Mouse (Mus musculus): Measurements from ENCODE around the gene Kalrn.
A peak's percentile ranks its signal among the peaks of the same experiment; 100 is the strongest.

Kalrn gene

DNA sequence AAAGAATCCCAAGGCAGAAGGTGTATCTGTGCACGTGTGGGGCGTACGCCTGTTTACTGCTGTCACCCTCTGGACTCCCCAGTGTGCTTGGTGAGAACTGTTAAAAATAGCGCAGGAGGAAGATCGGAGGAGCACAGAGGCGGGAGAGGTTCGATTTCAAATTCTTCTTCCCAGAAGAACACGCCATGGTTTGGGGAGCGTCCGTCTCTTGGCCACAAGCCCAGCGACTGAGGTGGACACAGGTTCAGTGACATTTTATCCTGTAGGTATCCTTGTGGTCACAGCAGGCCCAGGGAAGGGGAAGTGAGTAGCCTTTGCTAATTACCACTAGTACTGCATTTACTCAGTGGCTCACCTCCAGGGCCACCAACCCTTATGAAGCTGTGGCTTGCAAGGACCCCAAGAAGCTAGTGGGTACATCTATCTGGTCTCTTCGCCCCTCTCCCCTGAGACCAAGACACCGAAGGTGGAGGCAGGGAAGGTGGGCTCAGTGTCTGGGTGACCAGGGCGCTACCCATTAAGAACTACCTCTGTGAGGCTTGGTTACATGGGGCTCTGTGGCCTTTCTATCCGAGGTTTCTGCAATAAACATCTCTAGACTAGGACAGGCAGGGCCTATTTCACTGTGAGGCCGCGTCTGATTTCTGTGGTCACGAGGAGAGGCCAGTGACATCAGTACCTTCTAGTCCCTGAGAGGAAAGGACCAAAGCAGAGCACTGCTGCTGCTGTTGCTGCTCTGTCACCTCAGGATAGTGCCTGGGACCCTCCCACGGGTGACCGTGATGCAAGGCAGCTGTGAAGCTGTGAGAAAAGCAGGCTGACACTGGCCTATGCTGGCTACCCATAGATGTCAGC lies 561.1 kb downstream of the Kalrn start:
- peak; percentile 2 for DNase-seq

DNA sequence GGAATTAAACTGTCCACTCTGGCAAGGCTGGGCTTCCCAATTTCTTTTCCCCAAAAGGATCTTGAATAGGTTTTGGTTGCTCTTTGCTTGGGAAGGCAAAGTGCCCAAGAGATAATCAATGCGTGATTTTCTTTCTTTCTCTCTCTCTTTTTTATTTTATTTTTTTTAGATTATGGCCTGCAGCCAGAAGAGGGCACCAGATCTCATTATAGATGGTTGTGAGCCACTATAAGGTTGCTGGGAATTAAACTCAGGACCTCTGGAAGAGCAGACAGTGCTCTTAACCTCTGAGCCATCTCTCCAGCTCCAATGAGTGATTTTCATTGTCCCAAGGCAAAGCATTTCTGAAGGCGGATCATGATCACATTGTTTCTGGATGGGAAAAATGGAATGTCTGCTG lies 563.8 kb downstream of the Kalrn start:
- no peak for DNase-seq

DNA sequence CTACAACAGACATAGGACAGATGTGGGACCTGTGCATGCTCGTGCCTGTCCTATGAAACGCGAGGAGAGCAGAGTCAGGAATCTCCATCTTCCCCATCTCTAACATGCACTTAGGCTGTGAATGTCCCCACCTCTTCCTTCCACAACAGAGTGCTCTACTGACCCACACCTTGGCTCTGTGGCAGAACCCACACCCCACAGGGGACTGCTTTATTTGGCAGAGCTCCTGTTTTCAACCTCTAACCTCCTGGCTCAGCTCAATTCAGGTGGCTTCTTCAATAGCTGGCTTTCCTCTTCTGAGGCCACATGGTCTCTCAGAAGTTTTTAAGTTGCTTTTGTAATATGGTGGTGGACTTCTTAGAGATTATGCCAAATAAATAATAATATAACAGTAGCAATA lies 567.3 kb downstream of the Kalrn start:
- no peak for DNase-seq

DNA sequence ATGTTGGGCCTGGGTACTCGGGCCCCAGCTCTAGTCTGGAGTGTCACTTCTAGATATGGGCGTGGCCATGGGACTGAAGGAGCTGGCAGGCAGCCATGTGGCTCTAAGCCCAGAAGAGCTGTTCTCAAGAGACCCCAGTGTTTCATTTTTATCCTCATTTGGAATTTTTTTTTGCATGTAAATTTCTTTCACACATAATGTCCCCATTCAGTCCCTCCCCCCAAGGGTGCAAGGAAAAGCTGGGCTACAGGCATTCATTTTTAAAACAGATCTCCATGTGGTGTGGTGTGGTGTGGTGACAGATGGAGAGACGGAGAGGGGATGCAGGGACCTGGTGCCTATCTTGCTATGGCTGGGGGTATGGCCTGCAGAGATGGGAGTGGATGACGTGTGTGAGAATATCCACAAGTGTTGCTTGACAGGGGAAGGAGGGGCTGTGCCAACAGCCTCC lies 569.2 kb downstream of the Kalrn start:
- DNase-seq, result peak; percentile 59

DNA sequence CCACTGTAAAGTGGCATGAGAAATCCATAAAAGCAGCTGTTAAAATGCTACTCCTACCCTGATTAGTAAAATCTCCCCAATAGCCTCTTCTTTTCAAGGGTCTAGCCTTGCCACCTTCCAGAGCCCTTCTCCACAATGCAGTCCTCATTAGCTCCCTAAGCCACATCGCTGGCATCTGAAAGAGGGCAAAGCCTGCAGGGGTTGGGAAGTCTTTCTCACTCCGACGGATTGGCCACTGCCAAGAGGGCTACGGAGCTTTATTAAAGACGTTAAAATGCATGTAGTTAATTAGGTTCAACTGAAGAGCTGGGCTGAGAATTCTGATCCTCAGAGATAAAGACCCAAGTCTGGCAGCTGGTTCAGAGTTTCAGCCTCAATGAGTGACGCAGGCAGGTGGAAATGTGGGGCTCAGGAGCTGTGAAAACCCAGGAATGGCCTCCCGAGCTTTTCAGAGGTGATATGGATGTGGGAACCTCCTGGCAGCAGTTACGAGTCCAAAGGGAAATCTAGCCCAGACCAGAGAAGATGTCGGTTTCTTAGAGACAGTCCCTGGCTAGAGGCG lies 569.7 kb downstream of the Kalrn start:
- no peak for DNase-seq

DNA sequence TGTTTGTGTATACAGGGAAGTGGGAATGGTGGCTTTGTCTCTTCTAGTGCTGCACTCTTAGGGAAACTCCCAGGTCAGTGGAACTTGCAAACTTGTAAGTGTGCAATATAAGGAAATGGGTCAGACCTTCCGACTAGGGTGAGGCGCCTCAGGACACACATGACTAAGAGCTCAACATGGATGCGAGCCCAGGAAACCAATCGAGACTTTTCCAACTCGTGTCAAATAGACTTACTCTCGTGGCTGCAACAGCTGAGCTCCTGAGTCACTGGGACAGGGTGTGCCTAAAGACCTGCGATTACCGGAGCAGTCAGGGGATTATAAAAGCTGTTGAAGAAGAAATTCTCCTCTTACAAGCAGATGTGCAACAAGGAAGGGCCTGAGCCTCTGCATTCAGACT lies 572.6 kb downstream of the Kalrn start:
- no peak for DNase-seq

DNA sequence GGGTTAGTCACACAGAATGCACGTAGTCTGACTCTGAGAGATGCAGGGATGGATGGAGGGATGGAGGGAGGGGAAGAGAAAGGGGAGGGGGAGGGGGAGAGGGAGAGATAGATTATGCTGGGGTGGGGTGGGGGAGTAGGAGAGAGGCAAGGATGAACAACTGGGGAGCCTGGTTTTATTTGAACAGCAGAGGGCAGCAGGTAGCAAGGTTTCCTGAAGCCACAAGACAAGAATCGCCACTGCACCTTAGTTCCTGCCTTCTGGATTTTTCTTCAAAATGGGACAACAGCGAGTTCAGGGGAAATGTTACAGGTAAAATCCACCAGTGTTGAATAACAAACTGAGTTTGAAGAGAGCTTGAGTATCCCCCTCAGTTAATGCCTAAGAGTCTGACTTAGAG lies 573.9 kb downstream of the Kalrn start:
- no peak for DNase-seq

DNA sequence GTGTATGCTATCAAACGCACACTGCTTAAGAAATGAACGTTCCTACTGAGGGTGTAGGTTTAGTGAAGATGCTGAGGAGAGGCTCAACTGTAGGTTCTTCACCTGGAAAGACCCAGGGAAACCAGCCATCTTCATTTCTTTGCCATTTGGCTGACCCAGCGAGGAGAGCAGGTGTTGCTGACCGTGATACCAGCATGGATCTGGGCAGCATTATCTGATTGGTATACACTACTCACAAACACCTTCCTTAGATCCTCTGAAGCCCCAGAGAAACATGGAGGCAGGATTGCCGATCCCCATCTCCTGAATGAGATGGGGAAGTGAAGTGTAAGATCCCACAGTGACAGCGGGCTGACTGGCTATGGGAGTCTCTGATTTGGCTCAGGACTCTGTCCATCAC lies 575.3 kb downstream of the Kalrn start:
- DNase-seq, result no peak

DNA sequence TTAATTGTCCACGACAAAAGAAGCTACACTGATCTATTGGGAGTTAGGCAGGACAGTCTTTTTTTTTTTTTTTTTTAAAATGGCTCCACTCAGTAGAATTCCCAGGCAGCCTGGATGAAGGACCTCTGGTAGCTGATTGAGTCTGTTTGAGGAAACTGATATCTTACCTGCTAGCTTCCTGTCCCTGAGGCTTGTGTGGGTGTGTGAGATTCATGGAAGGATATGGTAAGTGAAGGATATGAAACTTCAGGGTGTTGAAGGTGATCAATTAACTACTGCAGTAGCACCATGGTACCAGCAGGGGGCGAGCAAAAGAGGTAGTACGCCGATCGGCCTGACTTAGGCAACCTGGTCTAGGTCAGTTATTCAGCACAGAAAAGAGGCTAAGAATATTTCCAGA lies 577.3 kb downstream of the Kalrn start:
- DNase-seq, result no peak

DNA sequence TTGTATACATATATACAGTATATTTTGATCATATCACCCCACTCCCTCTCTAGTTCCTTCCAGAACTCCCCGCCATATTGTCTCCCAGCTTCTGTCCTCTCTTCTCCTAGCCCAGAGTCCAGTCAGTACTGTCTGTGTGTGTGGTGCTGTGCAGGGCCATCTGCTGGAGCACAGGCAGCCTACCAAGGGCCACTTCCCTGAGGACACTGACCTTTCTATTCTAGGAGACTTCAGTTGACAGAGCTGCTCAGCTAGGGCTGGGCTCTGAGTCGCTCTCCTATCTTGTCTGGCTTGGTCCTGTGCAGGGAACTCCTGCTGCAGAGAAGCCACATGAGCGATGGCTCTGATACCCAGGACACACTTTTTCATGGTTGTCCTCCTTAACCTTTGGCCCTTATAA lies 577.8 kb downstream of the Kalrn start:
- no peak for DNase-seq

DNA sequence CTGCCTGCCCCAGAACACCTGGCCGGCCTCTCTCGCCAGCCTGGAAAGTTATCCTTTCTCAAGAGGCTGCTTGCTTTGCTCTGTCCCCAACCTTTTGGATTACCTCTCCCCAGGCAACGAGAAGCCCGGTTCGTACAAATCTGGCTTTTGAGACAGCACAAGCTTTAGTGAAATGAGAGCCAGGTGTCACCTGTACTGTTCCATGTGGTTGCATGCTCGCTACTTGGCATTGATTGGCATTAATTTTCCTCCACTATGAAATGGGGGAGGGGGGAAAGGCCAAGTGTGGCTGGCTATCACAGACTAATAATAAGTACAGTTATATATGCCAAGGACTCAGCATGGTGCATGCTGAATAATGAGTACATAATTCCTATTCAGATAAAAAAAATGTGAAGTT lies 579.0 kb downstream of the Kalrn start:
- DNase-seq, result no peak

DNA sequence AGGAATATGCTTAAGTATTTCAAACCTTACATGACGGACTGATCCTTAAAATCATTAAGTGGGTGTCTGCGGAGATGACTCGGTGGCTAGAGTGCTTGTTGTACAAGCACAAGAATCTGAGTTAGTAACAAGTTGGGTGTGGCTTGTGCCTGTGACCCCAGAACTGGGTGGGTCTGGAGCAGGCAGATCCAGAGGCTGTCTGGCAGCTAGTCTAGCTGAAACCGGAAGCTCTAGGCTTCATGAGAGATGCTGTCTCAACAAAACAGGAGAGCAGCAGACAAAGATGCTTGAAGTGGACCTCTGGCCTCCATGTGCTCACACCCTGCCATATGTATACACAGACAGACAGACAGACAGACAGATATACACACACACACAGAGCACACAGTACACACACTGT lies 582.6 kb downstream of the Kalrn start:
- DNase-seq, result no peak

DNA sequence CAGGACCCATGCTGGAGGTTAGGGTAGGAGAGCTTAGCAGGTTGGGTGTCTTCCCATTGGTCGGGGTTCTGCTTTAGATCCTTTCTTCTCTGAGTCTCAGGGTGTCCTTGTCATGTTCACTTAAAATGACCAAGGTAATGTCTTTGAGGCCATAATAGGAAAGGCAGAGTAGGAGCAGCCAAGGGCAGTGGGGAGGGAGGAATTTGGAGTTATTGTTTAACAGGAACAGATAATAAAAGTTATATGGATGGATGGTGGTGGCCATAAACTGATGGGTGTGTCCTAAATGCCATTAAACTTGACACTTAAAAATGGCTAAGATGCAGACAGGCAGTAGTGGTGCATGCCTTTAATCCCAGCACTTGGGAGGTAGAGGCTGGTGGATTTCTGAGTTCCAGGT lies 584.2 kb downstream of the Kalrn start:
- DNase-seq, result no peak

DNA sequence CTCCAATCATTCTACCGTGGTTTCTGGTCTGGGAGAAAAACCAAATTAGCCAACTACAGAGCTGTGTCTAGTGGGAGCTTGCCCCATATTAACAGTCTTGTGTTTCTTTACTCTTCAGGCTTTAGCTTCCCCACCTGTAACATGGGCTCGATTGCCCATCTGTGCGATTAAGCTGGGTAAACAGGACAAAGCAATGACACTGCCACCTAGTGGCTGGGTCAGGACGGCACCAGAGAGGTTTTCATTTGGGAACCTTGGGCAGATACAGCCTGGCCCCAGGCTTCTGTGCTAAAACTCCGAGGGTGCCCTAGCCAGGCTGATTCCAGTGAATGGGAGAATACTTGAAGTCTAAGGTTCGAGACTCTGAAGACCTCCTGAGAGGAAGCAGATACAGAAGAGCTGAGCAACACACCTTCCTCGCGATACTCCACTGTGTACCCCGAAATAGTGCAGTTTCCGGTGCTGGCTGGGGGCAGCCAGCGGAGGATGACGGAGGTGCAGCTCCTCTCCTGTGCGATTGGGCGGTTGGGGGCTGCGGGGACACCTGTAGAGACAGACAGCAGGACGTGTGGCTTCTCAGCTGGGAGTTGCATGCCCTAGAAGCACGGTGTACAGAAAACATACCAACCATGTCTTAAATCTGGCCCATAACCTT lies 584.8 kb downstream of the Kalrn start:
- no peak for DNase-seq

DNA sequence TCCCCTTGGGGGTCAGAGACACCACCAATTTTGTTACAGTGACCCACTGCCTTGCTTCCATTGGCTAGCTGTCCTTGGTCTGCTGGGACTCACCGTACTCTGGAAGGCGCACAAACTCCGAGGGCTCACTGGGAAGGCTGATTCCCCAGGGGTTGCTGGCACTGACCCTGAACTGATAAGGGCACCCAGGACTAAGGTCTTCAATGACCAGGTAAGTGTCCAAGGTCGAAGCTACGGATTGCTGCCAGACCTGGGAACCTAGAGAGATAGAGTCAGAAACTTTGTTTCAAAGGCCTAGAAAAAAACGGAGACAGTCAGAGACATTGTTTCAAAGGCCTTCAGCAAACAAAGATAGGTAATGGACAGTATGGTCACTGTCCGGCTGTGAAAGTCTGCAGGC lies 586.3 kb downstream of the Kalrn start:
- no peak for DNase-seq

DNA sequence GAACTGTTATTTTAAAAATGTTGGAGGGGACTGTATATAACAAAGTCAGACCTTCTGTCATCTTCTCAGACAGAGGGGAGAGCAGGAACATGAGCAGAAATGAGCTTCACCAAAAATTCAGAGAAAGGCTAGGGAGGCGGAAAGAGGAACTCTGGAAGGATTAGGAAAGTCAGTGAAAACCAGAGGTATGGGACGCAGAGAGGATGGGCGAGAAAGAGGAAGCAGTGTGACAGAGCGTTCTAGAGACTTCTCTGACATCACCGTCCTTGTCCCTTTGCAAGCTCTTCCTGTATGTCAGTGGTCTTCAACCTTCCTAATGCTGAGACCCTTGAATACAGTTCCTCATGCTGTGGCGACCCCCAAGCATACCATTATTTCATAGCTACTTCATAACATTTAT lies 588.0 kb downstream of the Kalrn start:
- DNase-seq, result no peak

DNA sequence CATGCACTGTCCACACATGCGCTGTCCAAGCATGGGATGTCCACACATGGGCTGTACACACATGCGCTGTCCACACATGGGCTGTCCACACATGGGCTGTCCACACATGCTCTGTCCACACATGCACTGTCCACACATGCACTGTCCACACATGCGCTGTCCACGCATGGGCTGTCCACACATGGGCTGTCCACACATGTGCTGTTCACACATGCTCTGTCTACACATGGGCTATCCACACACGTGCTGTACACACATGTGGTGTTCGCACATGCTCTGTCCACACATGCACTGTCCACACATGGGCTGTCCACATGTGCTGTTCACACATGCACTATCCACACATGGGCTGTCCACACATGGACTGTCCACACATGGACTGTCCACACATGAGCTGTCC lies 589.6 kb downstream of the Kalrn start:
- DNase-seq, result no peak

DNA sequence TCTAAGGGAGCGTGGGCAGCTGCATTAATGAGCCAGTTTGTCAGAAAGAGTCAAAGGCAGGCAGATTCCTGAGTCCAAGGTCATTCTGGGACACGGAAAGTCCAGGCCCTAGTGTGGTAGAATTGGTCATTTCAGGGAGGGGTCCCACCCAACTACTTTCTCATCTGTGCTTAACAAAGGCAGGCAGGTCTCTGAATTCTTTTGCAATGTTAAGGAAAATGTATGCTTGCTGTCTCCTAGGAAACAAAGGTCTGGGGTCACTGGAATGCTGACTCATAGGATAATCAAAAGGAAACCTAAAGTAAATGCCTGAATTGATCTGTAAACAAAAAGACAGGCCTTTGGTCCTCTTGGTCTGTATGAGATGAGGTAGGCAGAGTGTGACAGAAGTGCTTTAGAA lies 593.5 kb downstream of the Kalrn start:
- DNase-seq, result no peak

DNA sequence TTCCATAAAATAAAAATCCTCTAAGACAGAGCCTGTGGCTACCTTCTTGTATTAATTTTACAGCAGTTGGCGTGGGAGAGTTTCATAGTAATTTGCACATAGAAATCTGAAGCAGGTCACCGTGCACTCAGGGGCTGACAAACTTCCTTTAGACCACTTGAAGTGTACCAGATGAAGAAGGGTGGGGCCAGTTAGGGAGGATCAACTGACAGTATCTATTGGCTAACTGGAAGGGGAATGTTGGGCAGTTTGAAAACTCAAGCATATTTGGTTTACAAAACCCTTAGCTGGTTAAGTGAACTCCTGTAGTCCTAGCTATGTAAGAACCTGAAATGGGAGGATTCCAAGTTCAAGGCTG lies 606.1 kb downstream of the Kalrn start:
- no peak for DNase-seq

DNA sequence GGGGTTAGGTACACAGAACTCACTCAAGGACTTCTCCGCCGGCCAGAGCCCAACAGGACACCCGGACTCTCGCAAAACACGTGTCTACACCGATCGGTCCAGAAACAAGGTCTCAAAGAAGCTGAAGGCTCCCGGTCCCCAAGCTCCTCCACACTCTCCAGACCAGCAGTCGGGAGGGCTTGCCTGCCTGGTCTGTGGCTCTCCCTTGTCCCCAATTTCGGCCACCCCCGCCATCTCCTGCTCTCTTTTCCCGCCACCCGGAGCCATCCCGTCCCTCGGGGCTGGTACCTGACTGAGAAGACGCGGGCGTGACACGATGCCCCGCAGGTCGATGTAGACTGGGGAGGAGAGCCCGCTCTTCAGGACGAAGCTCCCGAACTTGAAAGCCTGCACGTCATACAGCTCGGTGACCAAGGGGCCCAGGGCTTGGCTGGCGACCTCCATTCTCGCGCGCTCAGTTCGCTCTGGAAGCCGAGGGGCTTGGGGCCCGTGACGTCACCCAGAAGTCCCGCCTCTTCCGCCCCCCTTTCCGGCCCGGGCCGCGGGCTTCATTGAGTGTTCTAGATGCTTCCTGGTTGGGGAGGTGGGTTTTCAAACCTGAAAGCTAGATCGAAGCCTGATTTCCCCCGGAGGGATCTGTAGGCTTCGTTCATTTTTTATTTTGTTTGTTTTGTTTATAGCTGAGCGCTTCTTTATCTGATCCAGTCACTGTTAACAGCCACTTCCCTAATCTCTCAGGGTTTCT lies 606.6 kb downstream of the Kalrn start, which contains the start of gene Umps:
Umps (minus strand) TSS at position 501 of the 745 bp plus-strand sequence.
- DNase-seq, result peak; percentile 75

DNA sequence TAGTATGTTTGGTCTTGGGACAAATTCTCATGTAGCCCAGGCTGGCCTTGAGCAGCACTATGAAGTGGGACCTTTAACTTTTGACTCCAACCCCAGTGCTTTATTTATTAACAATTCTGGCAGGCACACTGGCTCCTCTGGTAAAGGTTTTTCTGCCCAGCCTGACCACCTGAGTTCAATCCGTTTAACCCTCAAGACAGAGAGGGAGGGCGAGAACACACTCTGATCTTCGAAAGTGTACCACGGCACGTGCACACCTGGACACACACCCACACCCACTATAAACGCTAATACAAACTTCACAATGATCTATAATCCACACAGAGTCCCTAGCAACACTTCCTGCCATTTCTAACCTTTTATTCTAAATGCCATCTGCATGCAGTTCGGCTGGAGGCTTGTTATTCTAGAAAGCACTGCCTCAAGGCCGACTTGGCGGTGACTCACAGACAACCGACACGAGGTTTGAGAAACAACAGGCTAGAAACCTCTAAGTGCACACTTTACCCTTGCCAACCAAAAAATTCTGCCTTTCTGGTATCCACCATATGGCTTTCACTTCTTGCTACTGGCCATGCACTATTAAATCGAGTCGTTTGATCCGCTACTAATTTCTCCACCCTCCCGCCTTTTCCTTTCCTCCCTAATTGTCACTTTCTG lies 607.3 kb downstream of the Kalrn start:
- DNase-seq, result no peak

DNA sequence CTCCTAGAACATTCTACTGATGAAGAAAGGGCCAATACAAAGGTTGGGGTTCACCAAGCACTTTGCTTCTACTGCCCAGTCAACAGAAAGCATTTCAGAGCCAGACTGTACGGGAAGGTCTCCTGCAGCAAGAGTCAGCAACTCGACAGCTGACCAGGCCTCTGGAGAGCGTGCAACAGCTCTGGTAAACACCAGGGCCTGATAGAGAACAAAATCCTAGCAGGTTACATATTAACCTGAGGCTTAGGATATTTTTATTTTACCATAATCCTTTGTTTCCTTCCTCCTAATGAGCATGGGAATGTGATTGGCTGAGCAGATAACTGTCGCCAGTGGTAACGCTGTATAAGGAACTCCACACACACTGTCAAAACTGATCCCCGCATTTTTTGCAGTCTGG lies 609.8 kb downstream of the Kalrn start:
- no peak for DNase-seq

DNA sequence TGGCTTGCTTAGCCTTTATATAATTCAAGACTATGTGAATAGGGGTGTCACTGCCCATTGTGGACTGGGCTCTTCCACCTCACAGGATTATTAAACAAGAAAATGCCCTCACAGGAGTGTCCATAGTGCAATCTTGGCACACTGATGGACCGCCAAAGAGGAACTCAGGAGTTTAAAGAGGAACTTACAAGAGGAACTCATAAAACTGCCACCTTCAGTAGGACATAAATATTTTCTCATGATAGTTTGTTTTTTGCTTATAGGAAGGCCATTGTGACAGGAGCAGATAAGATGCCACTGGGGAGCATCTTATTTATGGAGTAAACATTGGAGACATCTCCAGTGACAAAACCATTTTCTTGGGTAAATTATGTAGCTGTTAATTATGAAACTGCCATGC lies 618.5 kb downstream of the Kalrn start:
- no peak for DNase-seq
